Mouse (Mus musculus) bone marrow macrophage, adult 2 months (primary cell): ENCODE results near the gene Stim1. TPM values are rescaled to one million over a fixed set of nuclear protein-coding genes. Genes with fewer than 3 reads are reported as not detected.
"Not testable (repeated sequence)": the region's sequence is repeated elsewhere in the genome, so short reads cannot be mapped to it uniquely, and the experiment has no call there.

Experiments
- H3K27ac ChIP-seq: 2 replicates; pipeline ENCODE4 v1.5.1; 2012; ENCODE audit warnings: low read depth, low read length; ENCODE audit not compliant: insufficient read depth
- H3K4me1 ChIP-seq: 2 replicates; pipeline ENCODE4 v1.6.1; 2012; ENCODE audit warnings: low read length; ENCODE audit not compliant: control insufficient read depth, insufficient read depth
- H3K4me3 ChIP-seq: 2 replicates; pipeline ENCODE4 v1.5.1; 2012; ENCODE audit warnings: mild to moderate bottlenecking, low read length, moderate library complexity; ENCODE audit not compliant: insufficient read depth
- CTCF ChIP-seq: IDR thresholded peaks from 2 replicates; pipeline ENCODE4 v1.5.1; 2012; ENCODE audit warnings: low read depth, mild to moderate bottlenecking, low read length, moderate library complexity
- POLR2A ChIP-seq: IDR thresholded peaks from 2 replicates; pipeline ENCODE4 v1.6.1; 2012; ENCODE audit warnings: mild to moderate bottlenecking, low read depth, low read length, borderline replicate concordance
- polyA plus RNA-seq: library from polyadenylated mRNA; stranded (reverse); fragments of >200 nt; gene quantifications from 2 replicates; pipeline ENCODE4 v1.2.4, GENCODE M21; 2012; ENCODE audit not compliant: missing spikeins, insufficient read depth, insufficient read length

The Stim1 gene
- polyA plus RNA-seq, 1 experiment: 50.2 TPM

DNA sequence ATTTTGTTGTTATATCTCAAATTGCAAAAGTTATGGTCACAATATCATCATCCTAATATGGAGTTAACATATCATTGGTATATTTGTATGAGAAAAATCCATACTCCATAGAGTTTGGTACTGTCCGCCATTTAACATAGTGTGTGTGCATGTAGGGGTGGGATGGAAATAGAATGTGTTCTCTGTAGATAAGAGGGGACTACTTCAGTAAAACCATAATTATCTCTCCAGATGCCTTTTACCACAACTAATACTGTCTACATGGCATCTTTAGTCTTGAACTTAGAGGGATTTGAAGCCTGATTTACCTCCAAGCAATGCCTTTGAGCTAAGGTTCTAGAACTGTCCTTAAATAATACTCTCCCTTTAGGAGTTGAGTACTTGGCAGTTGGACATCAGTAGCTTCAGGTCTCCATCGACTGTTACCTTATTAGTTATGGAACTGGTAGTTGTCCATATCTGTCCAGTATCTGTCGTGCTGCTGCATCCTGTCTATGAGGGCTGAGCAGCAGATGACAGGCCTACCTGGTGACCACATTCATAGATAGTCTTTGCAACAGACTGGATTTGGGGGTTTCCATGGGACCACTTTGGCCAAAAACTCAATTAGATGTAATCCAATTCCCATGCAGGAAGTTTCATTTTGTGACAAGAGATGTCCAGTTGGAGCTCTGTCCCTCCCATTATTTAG, 105.9 kb downstream of the Stim1 start:
- TF ChIP-seq CTCF: no peak
- TF ChIP-seq POLR2A: no peak
- H3K4me1 ChIP-seq: no peaks in the 10 kb centered on the region
- H3K27ac ChIP-seq: no peak overlapping the region
- no peak overlapping the region for H3K4me3 ChIP-seq

DNA sequence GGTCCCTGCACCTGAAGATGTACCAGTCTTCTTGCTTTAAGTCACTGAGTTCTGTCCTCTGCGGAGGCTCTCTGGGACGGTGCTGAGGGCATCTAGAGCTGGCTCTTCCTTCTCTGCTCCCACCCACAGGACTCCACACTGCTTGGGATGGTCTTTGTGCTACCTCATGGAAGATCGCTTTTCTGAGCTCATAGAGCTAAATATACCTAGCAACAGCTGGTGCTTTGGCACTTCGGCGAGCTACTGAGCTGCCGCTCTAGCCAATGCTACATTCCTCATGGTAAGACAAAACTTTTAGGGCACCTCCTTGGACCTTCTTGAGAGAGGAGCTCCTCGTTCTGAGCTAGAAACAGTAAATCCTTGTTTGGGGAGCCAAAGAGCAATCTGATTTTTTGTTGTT, 115.6 kb downstream of the Stim1 start:
- Histone ChIP-seq H3K27ac (no peak overlapping the region), H3K4me1 (no peaks in the 10 kb centered on the region), H3K4me3 (no peak overlapping the region)
- TF ChIP-seq CTCF (no peak), POLR2A (no peak)

DNA sequence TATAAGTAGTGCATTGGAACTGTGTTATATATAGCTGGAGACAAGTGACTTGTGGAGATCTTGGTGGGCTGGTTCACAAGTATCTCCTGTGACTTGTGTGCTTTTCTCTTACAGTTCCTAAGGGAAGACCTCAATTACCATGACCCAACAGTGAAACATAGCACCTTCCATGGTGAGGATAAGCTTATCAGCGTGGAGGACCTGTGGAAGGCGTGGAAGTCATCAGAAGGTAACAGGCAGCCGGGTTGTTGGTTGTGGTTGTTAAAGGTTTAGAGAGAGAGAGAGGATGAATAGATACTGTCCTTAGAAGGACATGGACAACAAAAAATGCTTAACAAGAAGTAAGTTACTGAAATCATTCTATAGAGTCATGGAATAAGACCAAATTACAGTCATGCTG, 118.4 kb downstream of the Stim1 start:
- Histone ChIP-seq H3K27ac (no peak overlapping the region), H3K4me1 (no peaks in the 10 kb centered on the region)
- TF ChIP-seq CTCF (no peak), POLR2A (no peak)

DNA sequence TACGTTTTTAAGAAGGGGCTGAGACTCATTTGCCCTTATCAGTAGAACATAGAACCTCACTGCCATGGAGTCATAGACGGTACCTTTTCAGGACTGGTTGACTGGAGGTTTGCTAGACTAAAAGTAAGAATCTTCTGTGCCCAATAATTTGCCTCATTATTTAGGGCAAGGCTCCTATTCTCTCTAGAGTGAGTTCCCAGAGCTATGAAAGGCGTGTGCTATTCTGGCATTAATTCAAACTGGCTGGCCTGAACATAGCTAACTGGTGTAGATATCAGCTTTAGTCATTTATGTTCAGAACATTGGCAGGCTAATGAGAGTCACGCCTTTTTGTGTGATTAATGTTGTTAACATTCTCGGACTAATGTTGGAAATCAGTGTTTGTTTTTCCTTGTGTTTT, 121.5 kb downstream of the Stim1 start:
- Histone ChIP-seq H3K27ac (no peak overlapping the region), H3K4me1 (no peaks in the 10 kb centered on the region), H3K4me3 (no peak overlapping the region)
- TF ChIP-seq CTCF (no peak), POLR2A (no peak)

More for the DNA sequence above, 118.4 kb downstream of the Stim1 start:
- no peak overlapping the region for H3K4me3 ChIP-seq

DNA sequence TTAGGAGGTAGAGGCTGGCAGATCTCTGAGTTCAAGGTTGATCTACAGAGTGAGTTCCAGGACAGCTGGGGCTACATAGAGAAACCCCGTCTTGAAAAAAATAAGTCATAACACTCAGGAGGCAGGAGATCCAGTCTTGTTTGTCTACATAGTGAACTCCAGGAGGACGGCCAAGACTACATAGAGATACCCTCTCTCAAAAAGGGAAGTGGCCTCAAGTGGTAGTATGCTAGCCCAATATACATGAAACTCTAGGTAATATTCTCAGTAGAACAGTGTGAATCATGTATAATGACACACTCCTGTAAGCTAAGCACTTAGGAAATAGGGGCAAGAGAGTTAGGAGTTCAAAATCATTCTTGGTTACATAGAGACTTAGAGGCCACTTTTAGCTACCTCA, 126.3 kb downstream of the Stim1 start:
- TF ChIP-seq CTCF (no peak), POLR2A (no peak)
- H3K4me3 ChIP-seq: no peak overlapping the region
- H3K27ac ChIP-seq: no peak overlapping the region
- H3K4me1 ChIP-seq: peaks cover 9% of the 10 kb centered on the region

DNA sequence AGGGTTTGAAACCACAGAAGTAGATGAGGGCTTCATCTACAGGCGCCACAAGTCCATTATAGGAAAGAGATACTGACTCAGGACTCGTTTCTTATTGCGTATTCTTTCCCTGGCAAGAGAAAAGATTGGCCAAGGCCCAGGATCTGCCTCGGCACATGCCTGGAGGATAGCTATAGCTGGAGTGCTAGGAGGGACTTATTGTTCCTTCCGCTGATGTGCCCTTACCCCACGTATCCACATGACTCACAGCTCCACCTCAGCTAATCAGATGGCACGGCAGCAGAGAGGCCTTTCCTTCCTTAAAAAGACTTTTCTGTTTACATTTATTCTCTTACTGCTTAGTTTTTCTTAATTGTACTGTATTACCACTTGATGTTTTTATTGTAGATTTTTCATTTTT, 128.3 kb downstream of the Stim1 start:
- Histone ChIP-seq H3K4me3 (no peak overlapping the region), H3K4me1 (peaks cover 9% of the 10 kb centered on the region)
- no peak for TF ChIP-seq POLR2A
- no peak for TF ChIP-seq CTCF

DNA sequence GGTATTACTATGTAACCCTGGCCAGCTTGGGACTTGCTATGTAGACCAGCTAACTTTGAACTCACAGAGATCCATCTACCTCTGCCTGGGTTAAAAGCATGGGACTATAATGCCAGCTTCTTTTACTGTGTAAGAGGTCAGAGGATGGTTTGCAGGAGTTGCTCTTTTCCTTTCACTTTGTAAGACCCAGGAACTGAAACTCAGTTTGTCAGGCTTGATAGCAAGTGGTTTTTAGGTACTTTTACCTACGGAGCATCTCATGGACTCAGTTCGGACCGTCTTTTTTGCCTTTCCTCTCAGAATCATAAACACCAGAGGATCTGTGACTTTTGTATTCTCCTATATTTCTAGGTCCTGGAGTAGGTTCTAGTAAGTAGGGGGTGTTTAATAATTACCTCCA, 128.7 kb downstream of the Stim1 start:
- H3K4me1 ChIP-seq: peaks cover 9% of the 10 kb centered on the region
- no peak overlapping the region for H3K27ac ChIP-seq
- no peak overlapping the region for H3K4me3 ChIP-seq
- TF ChIP-seq POLR2A: no peak
- no peak for TF ChIP-seq CTCF

More for the DNA sequence above, 128.3 kb downstream of the Stim1 start:
- H3K27ac ChIP-seq: no peak overlapping the region

DNA sequence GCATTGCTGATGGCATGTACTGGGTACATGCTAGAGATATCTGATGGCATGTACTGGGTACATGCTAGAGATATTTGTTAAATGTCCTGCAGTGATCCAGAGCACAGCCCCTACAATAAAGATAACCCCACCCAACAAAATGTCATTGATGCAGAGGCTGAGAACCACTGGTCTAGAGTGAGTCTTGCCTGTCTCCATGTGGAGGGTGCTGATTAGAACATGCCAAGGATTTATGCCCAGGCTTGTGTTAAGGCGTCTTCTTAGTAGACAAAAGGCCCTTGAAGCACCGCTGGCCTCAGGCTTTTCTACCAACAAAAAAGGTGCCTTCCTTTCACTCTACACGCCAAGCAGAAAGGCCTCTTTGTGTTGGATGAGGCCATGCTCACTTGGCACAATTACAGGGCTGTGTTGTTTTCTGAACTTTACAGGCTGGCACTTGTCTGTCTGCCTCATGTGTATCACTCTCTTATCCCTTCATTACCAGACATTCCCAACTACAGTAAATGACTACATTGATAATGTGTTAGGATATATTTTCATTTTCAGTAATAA, 131.7 kb downstream of the Stim1 start:
- Histone ChIP-seq H3K4me1 (peaks cover 9% of the 10 kb centered on the region), H3K27ac (no peak overlapping the region), H3K4me3 (no peak overlapping the region)
- no peak for TF ChIP-seq POLR2A
- no peak for TF ChIP-seq CTCF

DNA sequence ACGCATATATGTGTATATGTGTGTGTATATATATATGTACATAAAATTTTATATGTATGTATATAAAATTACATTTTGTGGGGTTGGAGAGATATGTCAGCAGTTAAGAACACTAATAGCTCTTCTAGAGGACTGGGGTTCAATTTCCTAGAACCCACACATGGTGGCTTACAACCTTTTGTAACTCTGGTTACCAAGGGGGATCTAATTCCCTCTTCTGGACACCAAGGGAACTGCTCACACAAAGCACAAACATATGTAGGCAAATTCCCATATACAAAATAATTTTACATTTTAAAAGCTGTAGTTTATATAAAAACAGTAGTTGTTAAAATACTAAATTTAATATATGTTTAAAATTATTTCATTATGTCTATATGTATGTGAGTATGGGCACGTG, 136.5 kb downstream of the Stim1 start:
- TF ChIP-seq POLR2A (no peak), CTCF (no peak)
- Histone ChIP-seq H3K4me3 (no peak overlapping the region), H3K4me1 (no peaks in the 10 kb centered on the region), H3K27ac (no peak overlapping the region)

DNA sequence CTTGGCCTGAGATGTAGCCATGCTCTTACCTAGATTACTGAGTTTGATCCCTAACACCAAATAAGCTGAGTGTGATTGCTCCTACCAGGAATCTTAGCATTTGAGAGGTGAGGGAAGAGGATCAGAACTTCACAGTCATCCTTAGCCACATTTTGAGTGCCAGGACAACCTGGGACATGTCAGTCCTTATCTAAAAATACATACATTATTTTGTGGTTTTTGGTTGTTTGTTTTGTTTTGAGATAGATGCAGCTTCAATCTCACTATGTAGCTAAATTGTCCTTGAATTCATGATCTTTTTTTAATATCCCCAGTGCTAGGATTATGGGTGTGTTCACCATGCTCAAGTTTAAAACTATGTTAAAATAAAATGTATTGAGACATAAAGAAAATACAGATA, 139.8 kb downstream of the Stim1 start:
- no peak for TF ChIP-seq CTCF
- no peak for TF ChIP-seq POLR2A
- Histone ChIP-seq H3K27ac (no peak overlapping the region), H3K4me3 (no peak overlapping the region), H3K4me1 (no peaks in the 10 kb centered on the region)

DNA sequence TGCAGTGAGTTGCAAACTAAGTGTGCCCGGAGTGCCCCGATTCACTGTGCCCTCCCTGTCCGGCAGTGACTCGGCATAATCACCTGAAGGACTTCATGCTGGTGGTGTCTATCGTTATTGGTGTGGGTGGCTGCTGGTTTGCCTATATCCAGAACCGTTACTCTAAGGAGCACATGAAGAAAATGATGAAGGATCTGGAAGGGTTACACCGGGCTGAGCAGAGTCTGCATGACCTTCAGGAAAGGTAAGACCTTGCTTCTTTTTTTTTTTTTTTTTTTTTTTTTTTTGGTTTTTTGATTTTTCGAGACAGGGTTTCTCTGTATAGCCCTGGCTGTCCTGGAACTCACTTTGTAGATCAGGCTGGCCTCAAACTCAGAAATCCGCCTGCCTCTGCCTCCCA, 147.7 kb downstream of the Stim1 start:
- H3K27ac ChIP-seq, H3K4me1 ChIP-seq, H3K4me3 ChIP-seq: not testable (repeated sequence)
